Mouse (Mus musculus) left cerebral cortex, adult 9 months (tissue): ENCODE measurements around the gene Spata22.
"Not testable (repeated sequence)": the region's sequence is repeated elsewhere in the genome, so short reads cannot be mapped to it uniquely, and the experiment has no call there.

Source experiments
- DNase-seq, 2 experiments: peaks; one replicate each; pipeline ENCODE4 v3.0.0; 2022; ENCODE audit warnings: low spot score in 2 of 2

Gene Spata22

DNA sequence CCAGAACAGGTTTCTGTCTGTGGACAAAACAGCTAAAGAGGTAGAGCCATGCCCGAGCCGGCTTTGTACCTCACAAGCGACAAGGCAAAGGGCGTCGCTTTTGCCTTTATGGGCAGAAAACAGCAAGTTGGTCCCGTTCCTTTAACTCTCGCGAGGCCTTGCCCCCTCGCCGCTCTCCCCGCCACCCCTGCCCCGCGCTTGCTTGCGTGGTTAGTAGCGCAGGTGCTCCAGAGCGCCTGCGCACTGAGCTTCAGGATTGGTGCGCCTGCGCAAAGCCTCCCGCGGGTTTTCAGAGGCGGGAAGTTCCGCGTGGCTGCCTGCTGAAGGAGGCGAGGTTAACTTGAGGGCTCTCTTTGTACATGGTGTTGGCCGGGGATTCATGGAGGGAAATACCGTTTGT is at the start of gene Spata22, which contains the start of the genes Aspa and Gm49340:
Gene Spata22 (plus strand): TSS at position 300 of the 400 bp plus-strand sequence.
Gene Aspa (minus strand): TSS at position 155 of the 400 bp plus-strand sequence.
Gene Gm49340 (plus strand): TSS at position 300 of the 400 bp plus-strand sequence.
- no peak for DNase-seq

- no peak for DNase-seq
These were observed 48.8 kb upstream of the Spata22 start for GRCm38 (mm10) chr11:73280710-73281109.

DNA sequence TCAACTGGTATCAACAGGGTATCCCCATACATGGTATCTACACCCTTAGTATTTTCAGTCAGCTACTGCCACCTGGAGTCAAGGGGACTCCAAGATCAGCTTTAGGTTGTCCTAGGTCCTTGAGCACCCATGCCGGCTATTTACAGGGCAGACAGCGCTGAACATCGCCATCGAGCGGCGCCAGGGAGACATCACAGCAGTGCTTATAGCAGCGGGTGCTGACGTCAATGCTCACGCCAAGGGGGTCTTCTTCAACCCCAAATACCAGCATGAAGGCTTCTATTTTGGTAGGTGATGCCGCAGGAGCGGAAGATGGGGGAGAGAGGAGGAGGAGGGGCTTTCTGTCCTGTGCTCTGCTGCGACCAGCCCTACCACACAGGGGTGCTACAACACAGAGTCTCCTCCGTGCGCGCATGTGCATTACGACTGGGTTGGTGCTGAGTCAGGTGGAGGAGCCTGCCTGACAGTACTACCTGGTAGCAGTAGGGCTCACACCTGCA is 48.0 kb upstream of the Spata22 start:
- peak; percentile 70 to 84 for DNase-seq

DNA sequence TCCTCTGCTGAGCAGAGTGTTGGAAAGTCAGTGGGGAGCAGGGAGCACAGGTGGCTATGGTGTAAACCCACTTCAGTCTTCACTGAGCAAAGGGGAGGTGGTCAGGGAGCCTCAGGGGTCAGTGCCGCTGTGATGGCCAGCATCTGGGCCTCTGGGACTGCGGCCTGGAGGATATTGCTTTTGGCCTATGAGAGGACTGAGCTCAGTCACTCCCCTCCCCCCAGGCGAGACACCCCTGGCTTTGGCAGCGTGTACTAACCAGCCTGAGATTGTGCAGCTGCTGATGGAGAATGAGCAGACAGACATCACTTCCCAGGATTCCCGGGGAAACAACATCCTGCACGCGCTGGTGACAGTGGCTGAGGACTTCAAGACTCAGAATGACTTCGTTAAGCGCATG is 46.2 kb upstream of the Spata22 start:
- DNase-seq: no peak

- no peak for DNase-seq
These were observed 45.6 kb upstream of the Spata22 start for GRCm38 (mm10) chr11:73283926-73284325.

DNA sequence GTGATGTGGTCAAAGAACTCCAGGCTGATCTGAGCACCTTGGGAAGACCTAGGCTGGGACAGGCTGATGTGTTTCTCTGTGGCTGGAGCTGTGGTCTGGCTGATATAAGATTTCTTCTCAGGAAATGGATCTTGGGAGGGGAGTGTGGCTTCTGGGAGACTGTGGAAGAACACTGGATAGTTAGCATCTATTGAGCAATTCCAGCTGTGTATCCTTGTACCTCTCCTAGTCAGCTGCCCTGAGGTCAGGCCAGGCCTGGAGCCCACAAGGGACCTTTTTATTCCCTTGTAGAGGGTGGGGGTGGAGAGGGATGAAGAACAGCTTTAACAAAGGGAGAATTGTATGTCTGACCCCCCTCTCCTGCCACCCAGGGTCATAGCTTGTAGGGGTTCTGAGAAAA is 45.2 kb upstream of the Spata22 start:
- no peak for DNase-seq

- no peak for DNase-seq
These were observed 39.9 kb upstream of the Spata22 start for GRCm38 (mm10) chr11:73289621-73290020.

DNA sequence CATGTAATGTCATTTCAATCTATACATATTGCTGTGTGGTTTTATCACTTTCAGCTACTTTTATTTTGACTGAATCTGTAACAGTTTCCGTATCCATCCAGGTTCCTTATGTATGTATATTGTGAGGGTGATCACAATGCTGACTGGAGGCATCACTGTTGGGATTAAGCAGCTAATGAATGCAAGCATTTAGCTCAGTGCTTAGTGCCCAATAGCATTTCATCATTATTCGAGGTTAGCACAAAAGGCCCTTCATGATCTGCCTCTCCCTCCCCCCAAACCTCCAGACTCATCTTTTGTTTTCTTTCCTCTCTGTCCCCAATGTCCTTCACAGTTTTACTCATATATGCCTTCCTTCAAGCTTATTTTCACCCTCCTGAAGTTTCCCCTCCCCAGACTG is 26.4 kb upstream of the Spata22 start:
- no peak for DNase-seq

GRCm38 (mm10) chr11:73315961-73316360 is 13.6 kb upstream of the Spata22 start:
- no peak for DNase-seq

DNA sequence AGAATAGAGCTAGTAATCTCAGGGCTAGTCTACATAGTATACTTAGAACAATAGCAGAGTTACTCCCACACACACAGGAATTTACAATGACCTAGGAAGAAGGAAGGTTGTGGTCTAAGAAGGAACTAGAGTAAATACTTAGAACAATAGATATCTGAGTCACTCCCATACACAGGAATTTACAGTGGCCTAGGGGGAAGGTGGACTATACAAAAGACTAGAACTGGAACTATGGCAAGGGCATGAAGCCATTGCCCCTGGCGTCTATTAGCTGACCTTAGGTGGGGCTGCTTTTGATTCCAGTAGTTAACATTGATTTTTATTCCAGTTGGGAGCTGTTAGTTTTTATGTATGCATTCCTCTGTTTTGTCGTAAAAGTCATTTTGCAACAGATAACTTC is 11.0 kb upstream of the Spata22 start:
- DNase-seq: not testable (repeated sequence)

- DNase-seq: not testable (repeated sequence)
These were observed 8.5 kb upstream of the Spata22 start for GRCm38 (mm10) chr11:73321064-73321463.

GRCm38 (mm10) chr11:73323906-73324830 is 5.4 kb upstream of the Spata22 start:
- no peak for DNase-seq

- no peak for DNase-seq
These were observed 3.1 kb upstream of the Spata22 start for GRCm38 (mm10) chr11:73326485-73326886.

- DNase-seq: no peak
These were observed 2.2 kb upstream of the Spata22 start for GRCm38 (mm10) chr11:73327361-73327760.

DNA sequence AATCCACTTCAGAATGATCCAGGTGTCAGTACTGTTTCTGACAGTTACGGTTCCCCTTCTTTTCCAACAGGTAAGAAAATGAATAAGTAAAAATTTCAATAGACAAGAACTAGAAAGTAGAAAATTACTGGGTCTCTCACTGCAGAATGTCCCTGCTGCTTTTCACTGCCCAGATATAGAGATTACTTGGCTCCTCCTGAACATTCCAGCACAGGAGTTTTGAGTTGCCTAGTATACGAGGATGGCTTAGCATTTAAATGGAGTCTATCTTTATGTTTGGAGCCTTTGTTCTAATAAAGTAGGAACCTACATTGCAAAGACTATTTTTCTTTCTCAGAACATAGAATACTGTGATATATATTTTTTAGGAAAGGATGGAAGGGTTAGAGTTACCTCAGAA is 3.8 kb downstream of the Spata22 start:
- DNase-seq: no peak

DNA sequence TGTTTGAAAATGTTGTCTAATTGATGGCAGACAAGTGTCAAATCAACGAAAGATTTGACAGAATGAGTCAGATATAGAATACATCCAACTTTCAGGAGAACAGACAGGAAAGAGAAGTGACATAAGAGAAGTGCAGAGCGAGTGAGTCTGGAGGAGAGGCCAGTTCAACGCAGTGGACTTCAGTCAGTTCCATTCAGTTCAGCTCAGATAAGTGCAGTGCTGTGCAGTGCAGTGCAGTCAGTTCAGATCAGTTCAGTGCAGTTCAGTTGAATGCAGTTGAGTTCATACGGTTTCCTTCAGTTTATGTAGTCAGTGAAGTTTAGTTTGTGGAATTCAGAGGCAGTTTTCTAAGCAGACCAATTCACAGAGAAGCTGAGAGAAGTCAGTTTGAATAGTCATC is 7.4 kb downstream of the Spata22 start:
- no peak for DNase-seq

GRCm38 (mm10) chr11:73350483-73350882 is 20.9 kb downstream of the Spata22 start, which contains the start of gene Olfr20:
Olfr20 (plus strand) TSS chr11:73350783.
- no peak for DNase-seq

- no peak for DNase-seq
These were observed 41.4 kb downstream of the Spata22 start, which contains the start of gene Olfr376 for GRCm38 (mm10) chr11:73370946-73371345. Olfr376 (plus strand) TSS chr11:73371246.

DNA sequence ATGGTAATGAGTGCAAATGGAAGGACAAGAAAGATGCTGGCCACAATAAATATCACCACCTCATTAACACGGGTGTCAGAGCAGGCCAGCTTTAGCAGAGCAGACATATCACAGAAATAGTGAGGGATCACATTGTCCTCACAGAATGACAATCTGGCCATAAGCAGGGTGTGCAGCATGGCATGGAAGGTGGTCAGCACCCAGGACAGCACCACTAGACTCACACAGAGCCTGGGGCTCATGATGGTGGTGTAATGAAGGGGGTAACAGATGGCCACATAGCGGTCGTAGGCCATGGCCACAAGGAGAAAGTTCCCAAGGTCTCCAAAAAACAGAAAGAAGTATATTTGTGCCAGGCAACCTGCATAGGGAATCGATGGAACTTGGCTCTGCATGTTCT is 65.8 kb downstream of the Spata22 start:
- no peak for DNase-seq
